Mouse (Mus musculus) heart, adult 2 months (tissue): ENCODE data around the gene Gm33543.

Experiments
- CTCF ChIP-seq: fragments of 200-600 bp; IDR thresholded peaks from 2 replicates; pipeline ENCODE4 v1.8.1; 2022; ENCODE audit warnings: antibody characterized with exemption, mild to moderate bottlenecking, moderate library complexity
- EP300 ChIP-seq: fragments of 200-500 bp; IDR thresholded peaks from 2 replicates; pipeline ENCODE4 v1.6.1; 2011; ENCODE audit warnings: low read depth, low read length, control low read depth; ENCODE audit not compliant: insufficient read depth
- POLR2A ChIP-seq: fragments of 200-500 bp; IDR thresholded peaks from 2 replicates; pipeline ENCODE4 v1.6.1; 2011; ENCODE audit warnings: mild to moderate bottlenecking, low read depth, low read length, control low read depth; ENCODE audit not compliant: insufficient read depth

GRCm38 (mm10) chr10:95800693-95801442 is 41.9 kb downstream of the Gm33543 start:
- TF ChIP-seq POLR2A (no peak), CTCF (no peak), EP300 (no peak)
